ENCODE assay signal across 15 mouse cellular contexts in genomic region chr8:70435156-70435555, GRCm38 (mm10). TPM values are rescaled to one million over a fixed set of nuclear protein-coding genes. Genes with fewer than 3 reads are reported as not detected.
"Had no signal": no experiment of that assay in that cellular context is flagged by ENCODE, and none has a peak within 500 bp of the region (broad histone marks: within the 10 kb centered on the region; RNA-seq: fewer than 3 reads in every experiment).

No protein-coding gene starts in this region.

- H3K27me3 ChIP-seq: limb, embryonic 15.5 days; midbrain, embryonic 12.5 days had no signal

- ATAC-seq: liver, postnatal 0 days; lung, postnatal 0 days had no signal

- H3K36me3 ChIP-seq: midbrain, embryonic 12.5 days had no signal

- DNase-seq: kidney, postnatal 25 days; layer of hippocampus, adult 9-11 months; liver, postnatal 0 days; lung, embryonic 14.5 days; thymus, adult 18-20 months; thymus, postnatal 36 days had no signal

- H3K9me3 ChIP-seq: limb, embryonic 15.5 days; midbrain, embryonic 12.5 days had no signal

- H3K4me2 ChIP-seq: limb, embryonic 15.5 days; liver, embryonic 11.5 days; lung, embryonic 14.5 days; midbrain, embryonic 12.5 days had no signal

- H3K4me3 ChIP-seq: layer of hippocampus, adult 2 months; limb, embryonic 15.5 days; midbrain, embryonic 12.5 days had no signal

- H3K27ac ChIP-seq: kidney, postnatal 0 days; layer of hippocampus, adult 2 months; limb, embryonic 15.5 days; liver, embryonic 14.5 days; macrophage; midbrain, embryonic 12.5 days had no signal

- H3K9ac ChIP-seq: limb, embryonic 15.5 days; liver, embryonic 14.5 days; liver, postnatal 0 days; lung, embryonic 14.5 days; midbrain, embryonic 12.5 days had no signal

RNA-seq across cellular contexts. Expression of gene Tmem59l, which starts 52.0 kb away (rescaled TPM):
- polyA plus RNA-seq: liver, postnatal 0 days; macrophage; spleen, adult 2 months had no signal

RNA-seq across cellular contexts. Expression of gene Crlf1, which starts 57.8 kb away (rescaled TPM):
- polyA plus RNA-seq: macrophage had no signal
